Mouse (Mus musculus) heart, postnatal 0 days (tissue): ENCODE data around the gene Spats2. TPM values are rescaled to one million over a fixed set of nuclear protein-coding genes. Genes with fewer than 3 reads are reported as not detected.
A peak's percentile ranks its signal among the peaks of the same experiment; 100 is the strongest.

Experiments
- ATAC-seq: fragments of 200-750 bp; cut with Nextera tagmentation; 2 replicates; pipeline ENCODE4 v1.8.0; 2017; ENCODE audit warnings: low read depth, moderate number of reproducible peaks, moderate library complexity; ENCODE audit not compliant: insufficient read depth
- DNase-seq: peaks from one replicate; pipeline ENCODE4 v3.0.0-alpha.2; 2016; ENCODE audit warnings: low spot score
- H3K27ac ChIP-seq: fragments of 300-500 bp; sonication (generic); 2 replicates; pipeline ENCODE4 v1.5.1; 2014; ENCODE audit warnings: low read depth, mild to moderate bottlenecking
- H3K27me3 ChIP-seq: fragments of 300-500 bp; sonication (generic); 2 replicates; pipeline ENCODE4 v1.6.1; 2014; ENCODE audit warnings: low read length, mixed read lengths; ENCODE audit not compliant: control insufficient read depth, insufficient read depth
- H3K36me3 ChIP-seq: fragments of 300-500 bp; sonication (generic); replicated peaks from 2 replicates; pipeline ENCODE4 v1.6.1; 2014; ENCODE audit warnings: low read length, mixed read lengths; ENCODE audit not compliant: control insufficient read depth, insufficient read depth
- H3K4me1 ChIP-seq: fragments of 300-500 bp; sonication (generic); 2 replicates; pipeline ENCODE4 v1.6.1; 2014; ENCODE audit warnings: antibody characterized with exemption; ENCODE audit not compliant: control insufficient read depth, insufficient read depth
- H3K4me2 ChIP-seq: fragments of 300-500 bp; sonication (generic); 2 replicates; pipeline ENCODE4 v1.6.1; 2014; ENCODE audit warnings: low read depth, mild to moderate bottlenecking, low read length, moderate library complexity
- H3K4me3 ChIP-seq: fragments of 300-500 bp; sonication (generic); 2 replicates; pipeline ENCODE4 v1.5.1; 2014; ENCODE audit warnings: low read depth, low read length
- H3K9ac ChIP-seq: fragments of 300-500 bp; sonication (generic); replicated peaks from 2 replicates; pipeline ENCODE4 v1.6.1; 2014; ENCODE audit warnings: low read depth, low read length, mixed read lengths
- H3K9me3 ChIP-seq: fragments of 300-500 bp; sonication (generic); replicated peaks from 2 replicates; pipeline ENCODE4 v1.6.1; 2016; ENCODE audit warnings: low read length; ENCODE audit not compliant: control insufficient read depth
- CTCF ChIP-seq: IDR thresholded peaks from 2 replicates; pipeline ENCODE4 v1.5.1; 2016; ENCODE audit warnings: antibody characterized with exemption, control low read depth, low read depth
- EP300 ChIP-seq: IDR thresholded peaks from 2 replicates; pipeline ENCODE4 v1.6.1; 2016; ENCODE audit warnings: antibody characterized with exemption, low read depth
- WGBS: fragments of 180-500 bp; shearing (Covaris S2); extraction: QIAGEN DNeasy Blood & Tissue Kit; methylation state at CpG from one replicate; pipeline ENCODE4 v1.1.7; 2014; 5-methylcytosine and 5-hydroxymethylcytosine counted together
- polyA plus RNA-seq: library from polyadenylated mRNA; unstranded; fragments of >200 nt; fragmentation: Nextera tagmentation; extraction: Ambion mirVana; gene quantifications from 2 replicates; pipeline ENCODE4 v1.2.1, GENCODE M21; 2015
- total RNA-seq: library from RNA; depleted of rRNA; stranded (reverse); fragments of >200 nt; gene quantifications from 2 replicates; pipeline ENCODE4 v1.2.3, GENCODE M21; 2014; ENCODE audit warnings: low replicate concordance

The Spats2 gene
- total and polyA plus RNA-seq, 2 experiments from 2014 or later: 16.1 to 17.6 TPM

- TF ChIP-seq CTCF (no peak), EP300 (no peak)
- H3K36me3 ChIP-seq: peaks cover 68% of the 10 kb centered on the region
Observed at GRCm38 (mm10) chr15:99184217-99184914, 58.6 kb downstream of the Spats2 start.

GRCm38 (mm10) chr15:99194358-99194757 lies 68.6 kb downstream of the Spats2 start:
- ATAC-seq: no peak
- Histone ChIP-seq H3K9ac (no peak overlapping the region), H3K4me2 (no peak overlapping the region), H3K4me1 (no peaks in the 10 kb centered on the region), H3K27me3 (no peaks in the 10 kb centered on the region), H3K9me3 (no peaks in the 10 kb centered on the region), H3K4me3 (no peak overlapping the region), H3K27ac (no peak overlapping the region), H3K36me3 (peaks cover 46% of the 10 kb centered on the region)
- DNase-seq: no peak
- no peak for TF ChIP-seq CTCF
- TF ChIP-seq EP300: no peak
- 83% methylated on average over 10 of the region's 10 CpGs for WGBS

More at GRCm38 (mm10) chr15:99184217-99184914, 58.6 kb downstream of the Spats2 start:
- ATAC-seq (no peak), DNase-seq (no peak)
- Histone ChIP-seq H3K4me2 (no peak overlapping the region), H3K4me3 (no peak overlapping the region), H3K9me3 (no peaks in the 10 kb centered on the region), H3K27me3 (no peaks in the 10 kb centered on the region), H3K27ac (no peak overlapping the region), H3K9ac (no peak overlapping the region), H3K4me1 (no peaks in the 10 kb centered on the region)
- WGBS: 83% methylated on average over 9 of the region's 9 CpGs

- Histone ChIP-seq H3K27ac (no peak overlapping the region), H3K9me3 (no peaks in the 10 kb centered on the region), H3K4me1 (no peaks in the 10 kb centered on the region), H3K9ac (no peak overlapping the region), H3K4me2 (no peak overlapping the region), H3K36me3 (peaks cover 47% of the 10 kb centered on the region), H3K27me3 (no peaks in the 10 kb centered on the region), H3K4me3 (no peak overlapping the region)
- TF ChIP-seq CTCF (no peak), EP300 (no peak)
- DNase-seq (no peak), ATAC-seq (no peak)
- WGBS: 86% methylated on average over 6 of the region's 6 CpGs
Observed at GRCm38 (mm10) chr15:99195043-99195442, 69.3 kb downstream of the Spats2 start.

- DNase-seq (peak; percentile 42), ATAC-seq (no peak)
- TF ChIP-seq EP300: no peak
- peak; percentile 44 for TF ChIP-seq CTCF
- H3K36me3 ChIP-seq: peaks cover 28% of the 10 kb centered on the region
- H3K9ac ChIP-seq: no peak overlapping the region
- H3K9me3 ChIP-seq: no peaks in the 10 kb centered on the region
- no peaks in the 10 kb centered on the region for H3K4me1 ChIP-seq
- H3K27ac ChIP-seq: no peak overlapping the region
- H3K4me2 ChIP-seq: no peak overlapping the region
- no peak overlapping the region for H3K4me3 ChIP-seq
- no peaks in the 10 kb centered on the region for H3K27me3 ChIP-seq
Observed at GRCm38 (mm10) chr15:99198761-99199160, 73.0 kb downstream of the Spats2 start.

GRCm38 (mm10) chr15:99205959-99206358 lies 80.2 kb downstream of the Spats2 start:
- no peak overlapping the region for H3K4me3 ChIP-seq
- ATAC-seq (no peak), DNase-seq (no peak)
- no peaks in the 10 kb centered on the region for H3K27me3 ChIP-seq
- H3K27ac ChIP-seq: no peak overlapping the region
- 86% methylated on average over 8 of the region's 8 CpGs for WGBS
- no peaks in the 10 kb centered on the region for H3K4me1 ChIP-seq
- no peaks in the 10 kb centered on the region for H3K9me3 ChIP-seq
- peaks cover 44% of the 10 kb centered on the region for H3K36me3 ChIP-seq
- H3K9ac ChIP-seq: no peak overlapping the region
- TF ChIP-seq CTCF (no peak), EP300 (no peak)
- no peak overlapping the region for H3K4me2 ChIP-seq

GRCm38 (mm10) chr15:99213183-99213582 lies 87.5 kb downstream of the Spats2 start:
- H3K9ac ChIP-seq: no peak overlapping the region
- TF ChIP-seq CTCF (no peak), EP300 (no peak)
- no peak for DNase-seq
- H3K27me3 ChIP-seq: no peaks in the 10 kb centered on the region
- H3K9me3 ChIP-seq: no peaks in the 10 kb centered on the region
- H3K4me2 ChIP-seq: no peak overlapping the region
- no peak for ATAC-seq
- no peak overlapping the region for H3K27ac ChIP-seq
- H3K4me1 ChIP-seq: no peaks in the 10 kb centered on the region
- WGBS: 78% methylated on average over 10 of the region's 10 CpGs
- no peak overlapping the region for H3K4me3 ChIP-seq
- peaks cover 46% of the 10 kb centered on the region for H3K36me3 ChIP-seq
